In genomic region chr12:72031794-72032193, GRCm38 (mm10) we compare ENCODE assay signal across 19 mouse cellular contexts. TPM values are rescaled to one million over a fixed set of nuclear protein-coding genes. Genes with fewer than 3 reads are reported as not detected.
A peak's percentile ranks its signal among the peaks of the same experiment; 100 is the strongest.
DNase-seq lines count a peak whose midpoint lies in the region; ATAC-seq and TF ChIP-seq lines count a peak whose summit lies in the region.
"Had no signal": no experiment of that assay in that cellular context is flagged by ENCODE, and none has a peak within 500 bp of the region (broad histone marks: within the 10 kb centered on the region; RNA-seq: fewer than 3 reads in every experiment).

No protein-coding gene starts in this region.

- no peaks in the 10 kb centered on the region; the same call in 1 of the 2 replicates for H3K4me1 ChIP-seq in heart, adult 2 months (ENCODE audit: control insufficient read depth, insufficient read depth, low read length)
- H3K4me1 ChIP-seq in midbrain, embryonic 13.5 days (replicated peaks): no peaks in the 10 kb centered on the region
- H3K4me1 ChIP-seq: hindbrain, embryonic 10.5 days; limb, embryonic 13.5 days; neural tube, embryonic 12.5 days; stomach, embryonic 15.5 days had no signal

- peak; percentile 24 for DNase-seq in adrenal gland, postnatal 14 days
- no peak for DNase-seq in adrenal gland, adult 8-10 months
- DNase-seq in heart, adult 2 months: peak; percentile 58 to 76
- DNase-seq in heart, postnatal 14 days: peak; percentile 66 to 74
- peak; percentile 78 for DNase-seq in kidney, postnatal 14 days
- no peak for DNase-seq in testis, postnatal 10 days (ENCODE audit: low spot score)
- no peak for DNase-seq in layer of hippocampus, postnatal 25 days (ENCODE audit: extremely low spot score in 1 of 2, low spot score in 1 of 2)
- DNase-seq: adrenal gland, postnatal 10 days; cerebellum, adult 9-11 months; lung, adult 2 months; thymus, postnatal 25 days had no signal

- H3K27ac ChIP-seq in heart, adult 2 months: peak overlapping the region; percentile 53
- no peak overlapping the region for H3K27ac ChIP-seq in midbrain, embryonic 13.5 days
- H3K27ac ChIP-seq: hindbrain, embryonic 10.5 days; left cerebral cortex, adult 2 months; limb, embryonic 13.5 days; neural tube, embryonic 12.5 days; stomach, embryonic 15.5 days had no signal

- no peak overlapping the region for H3K4me3 ChIP-seq in heart, adult 2 months
- no peak overlapping the region for H3K4me3 ChIP-seq in midbrain, embryonic 13.5 days (replicated peaks)
- H3K4me3 ChIP-seq: erythroblast, embryonic 14.5 days; hindbrain, embryonic 10.5 days; left cerebral cortex, adult 2 months; limb, embryonic 13.5 days; neural tube, embryonic 12.5 days; stomach, embryonic 15.5 days had no signal

- no peak overlapping the region for H3K4me2 ChIP-seq in midbrain, embryonic 13.5 days (replicated peaks)
- H3K4me2 ChIP-seq: limb, embryonic 13.5 days; neural tube, embryonic 12.5 days; stomach, embryonic 15.5 days had no signal

- no peaks in the 10 kb centered on the region for H3K27me3 ChIP-seq in heart, adult 2 months (ENCODE audit: control insufficient read depth, insufficient read depth, low read length)
- H3K27me3 ChIP-seq in midbrain, embryonic 13.5 days: no peaks in the 10 kb centered on the region
- H3K27me3 ChIP-seq: limb, embryonic 13.5 days; neural tube, embryonic 12.5 days; stomach, embryonic 15.5 days had no signal

- H3K79me2 ChIP-seq in heart, adult 2 months (replicated peaks; ENCODE audit: control insufficient read depth, insufficient read depth, low read length): no peaks in the 10 kb centered on the region

- 0 out of 2 replicates have a peak, but pooled peaks have one; percentile 37 for TF ChIP-seq EP300 in heart, adult 2 months (IDR thresholded peaks at IDR 0.05; ENCODE audit: insufficient read depth, low read depth, low read length)

- intact Hi-C loops in heart, adult 2 months (cut with DNase I): no loop called here
- intact Hi-C loops in heart, postnatal 14 days (cut with DNase I): no loop called here

- TF ChIP-seq CTCF in heart, adult 2 months (IDR thresholded peaks at IDR 0.05): peak; percentile 19

- no peaks in the 10 kb centered on the region; the same call in 1 of the 2 replicates for H3K36me3 ChIP-seq in heart, adult 2 months (ENCODE audit: control insufficient read depth, insufficient read depth, low read length)
- H3K36me3 ChIP-seq in midbrain, embryonic 13.5 days: no peaks in the 10 kb centered on the region
- H3K36me3 ChIP-seq: hindbrain, embryonic 10.5 days; limb, embryonic 13.5 days; neural tube, embryonic 12.5 days; stomach, embryonic 15.5 days had no signal

- no peaks in the 10 kb centered on the region for H3K9me3 ChIP-seq in midbrain, embryonic 13.5 days
- H3K9me3 ChIP-seq: hindbrain, embryonic 10.5 days; limb, embryonic 13.5 days; neural tube, embryonic 12.5 days; stomach, embryonic 15.5 days had no signal

- no peak overlapping the region for H3K9ac ChIP-seq in heart, adult 2 months (ENCODE audit: low read depth, low read length)
- no peak overlapping the region for H3K9ac ChIP-seq in midbrain, embryonic 13.5 days (replicated peaks)
- H3K9ac ChIP-seq: limb, embryonic 13.5 days; neural tube, embryonic 12.5 days; stomach, embryonic 15.5 days had no signal

- no peak for TF ChIP-seq POLR2A in heart, adult 2 months (IDR thresholded peaks at IDR 0.05; ENCODE audit: insufficient read depth, low read depth, low read length)

- no peak for ATAC-seq in midbrain, embryonic 13.5 days
- ATAC-seq: Patski had no signal

- 51% methylated on average over 6 of the region's 6 CpGs for WGBS in heart, adult 2 months
- 83% methylated on average over 6 of the region's 6 CpGs for WGBS in midbrain, embryonic 13.5 days

RNA-seq across cellular contexts. Expression of gene Gpr135, which starts 39.1 kb away (rescaled TPM):
- total RNA-seq in adrenal gland, postnatal 14 days (2021): 3.9 and 5.0 TPM in 2 replicates
- 1 to 10 TPM; 2.2 to 2.9 (median 2.6) TPM for total RNA-seq in adrenal gland, adult 8-10 months (2022)
- total RNA-seq in heart, adult 2 months (2021): under 1 TPM; 0.27 to 0.31 TPM
- polyA plus RNA-seq in heart, adult 2 months (2012; rRNA removed): 0.59 and 0.78 TPM in 2 replicates
- under 1 TPM; 0.48 to 0.61 TPM for total RNA-seq in heart, postnatal 14 days (2021)
- 10 to 100 TPM; 13.4 TPM for total RNA-seq in layer of hippocampus, postnatal 25 days (2021)
- polyA plus RNA-seq in midbrain, embryonic 13.5 days (2015; fragmentation: Nextera tagmentation; extraction: Ambion mirVana): 2.5 and 2.6 TPM in 2 replicates
- polyA plus RNA-seq: erythroblast, embryonic 14.5 days had no signal

RNA-seq across cellular contexts. Expression of gene L3hypdh, which starts 53.4 kb away (rescaled TPM):
- 29.9 and 31.3 TPM in 2 replicates for total RNA-seq in adrenal gland, postnatal 14 days (2021)
- 10 to 100 TPM; 15.1 to 16.6 (median 16.1) TPM for total RNA-seq in adrenal gland, adult 8-10 months (2022)
- total RNA-seq in heart, adult 2 months (2021): 1 to 10 TPM; 6.0 to 6.1 TPM
- 8.5 and 9.1 TPM in 2 replicates for polyA plus RNA-seq in heart, adult 2 months (2012; rRNA removed)
- total RNA-seq in heart, postnatal 14 days (2021): 1 to 10 TPM; 8.3 to 8.6 TPM
- 1 to 10 TPM; 3.7 to 4.1 TPM for total RNA-seq in layer of hippocampus, postnatal 25 days (2021)
- 8.5 and 10.6 TPM in 2 replicates for polyA plus RNA-seq in midbrain, embryonic 13.5 days (2015; fragmentation: Nextera tagmentation; extraction: Ambion mirVana)
- polyA plus RNA-seq: erythroblast, embryonic 14.5 days had no signal

RNA-seq across cellular contexts. Expression of gene Jkamp, which starts 53.6 kb away (rescaled TPM):
- total RNA-seq in adrenal gland, postnatal 14 days (2021): 38.3 and 41.0 TPM in 2 replicates
- total RNA-seq in adrenal gland, adult 8-10 months (2022): 10 to 100 TPM; 54.7 to 62.8 (median 59.2) TPM
- 10 to 100 TPM; 19.9 to 21.9 TPM for total RNA-seq in heart, adult 2 months (2021)
- polyA plus RNA-seq in heart, adult 2 months (2012; rRNA removed): 60.4 and 100 TPM in 2 replicates
- total RNA-seq in heart, postnatal 14 days (2021): 10 to 100 TPM; 24.5 to 26.4 TPM
- 10 to 100 TPM; 51.0 to 52.6 TPM for total RNA-seq in layer of hippocampus, postnatal 25 days (2021)
- 129 and 136 TPM in 2 replicates for polyA plus RNA-seq in midbrain, embryonic 13.5 days (2015; fragmentation: Nextera tagmentation; extraction: Ambion mirVana)

Comparison
In these comparisons a context has a peak if more than half of its experiments do, and no peak if none do; other contexts are left out.
1. DNase-seq: peak in adrenal gland, postnatal 14 days (single experiment), heart, adult 2 months (2 of 2), heart, postnatal 14 days (2 of 2) and kidney, postnatal 14 days (single experiment); none in adrenal gland, adult 8-10 months (single experiment), testis, postnatal 10 days (single experiment) and layer of hippocampus, postnatal 25 days (0 of 2).